Mouse (Mus musculus) ES-Bruce4 (cell line): Measurements from ENCODE around the gene Setd4. TPM values are rescaled to one million over a fixed set of nuclear protein-coding genes. Genes with fewer than 3 reads are reported as not detected.

Experiments
- H3K27ac ChIP-seq: 2 replicates; pipeline ENCODE4 v1.5.1; 2012; ENCODE audit warnings: low read length, inconsistent platforms; ENCODE audit not compliant: insufficient read depth
- H3K27me3 ChIP-seq: 2 replicates; pipeline ENCODE4 v1.6.1; 2012; ENCODE audit warnings: mild to moderate bottlenecking, low read length, inconsistent platforms; ENCODE audit not compliant: control insufficient read depth, poor library complexity, insufficient read depth, severe bottlenecking
- H3K36me3 ChIP-seq: 2 replicates; pipeline ENCODE4 v1.6.1; 2012; ENCODE audit warnings: inconsistent platforms, mild to moderate bottlenecking, low read length, moderate library complexity; ENCODE audit not compliant: control insufficient read depth, poor library complexity, insufficient read depth, severe bottlenecking
- H3K4me1 ChIP-seq: one replicate; pipeline ENCODE4 v1.8.1; 2011; ENCODE audit warnings: low read length; ENCODE audit not compliant: control insufficient read depth, insufficient read depth
- H3K4me3 ChIP-seq: 2 replicates; pipeline ENCODE4 v1.5.1; 2011; ENCODE audit warnings: low read depth, mild to moderate bottlenecking, low read length
- H3K9ac ChIP-seq: 2 replicates; pipeline ENCODE4 v1.6.1; 2012; ENCODE audit warnings: low read depth, mild to moderate bottlenecking, inconsistent platforms; ENCODE audit not compliant: poor library complexity, severe bottlenecking
- H3K9me3 ChIP-seq: replicated peaks from 2 replicates; pipeline ENCODE4 v1.6.1; 2012; ENCODE audit warnings: mild to moderate bottlenecking, low read length, inconsistent platforms; ENCODE audit not compliant: control insufficient read depth, poor library complexity, insufficient read depth, severe bottlenecking
- CTCF ChIP-seq: IDR thresholded peaks from one replicate; pipeline ENCODE4 v1.8.1; 2011; ENCODE audit warnings: low read depth, low read length
- EP300 ChIP-seq: IDR thresholded peaks from 2 replicates; pipeline ENCODE4 v1.6.1; 2011; ENCODE audit warnings: low read depth, low read length; ENCODE audit not compliant: insufficient read depth
- POLR2A ChIP-seq: IDR thresholded peaks from one replicate; pipeline ENCODE4 v1.8.1; 2011; ENCODE audit warnings: low read length; ENCODE audit not compliant: insufficient read depth
- polyA plus RNA-seq: library from polyadenylated mRNA; stranded (reverse); fragments of >200 nt; gene quantifications from 2 replicates; pipeline ENCODE4 v1.2.4, GENCODE M21; 2011; ENCODE audit warnings: low read depth; ENCODE audit not compliant: missing spikeins, insufficient read depth, insufficient read length

The Setd4 gene
- polyA plus RNA-seq, 1 experiment = 18.8 TPM

- Histone ChIP-seq H3K4me3 (no peak overlapping the region), H3K27me3 (no peaks in the 10 kb centered on the region)
These were observed 25.4 kb downstream of the Setd4 start for GRCm38 (mm10) chr16:93578346-93579005.

GRCm38 (mm10) chr16:93576412-93577082 lies 27.3 kb downstream of the Setd4 start:
- H3K27ac ChIP-seq = no peak overlapping the region
- TF ChIP-seq EP300 = no peak
- peak; percentile 83 for TF ChIP-seq CTCF
- H3K4me3 ChIP-seq = no peak overlapping the region
- no peaks in the 10 kb centered on the region for H3K9me3 ChIP-seq
- H3K36me3 ChIP-seq = no peaks in the 10 kb centered on the region
- H3K27me3 ChIP-seq = no peaks in the 10 kb centered on the region
- H3K9ac ChIP-seq = no peak overlapping the region
- peaks cover 3% of the 10 kb centered on the region for H3K4me1 ChIP-seq

More at GRCm38 (mm10) chr16:93578346-93579005, 25.4 kb downstream of the Setd4 start:
- Histone ChIP-seq H3K9me3 (no peaks in the 10 kb centered on the region), H3K27ac (no peak overlapping the region), H3K4me1 (peaks cover 3% of the 10 kb centered on the region), H3K36me3 (no peaks in the 10 kb centered on the region), H3K9ac (no peak overlapping the region)
- TF ChIP-seq POLR2A (no peak), CTCF (no peak), EP300 (no peak)

- H3K4me1 ChIP-seq = peaks cover 3% of the 10 kb centered on the region
- no peak overlapping the region for H3K27ac ChIP-seq
- H3K36me3 ChIP-seq = no peaks in the 10 kb centered on the region
- no peaks in the 10 kb centered on the region for H3K27me3 ChIP-seq
- no peak overlapping the region for H3K9ac ChIP-seq
- no peak overlapping the region for H3K4me3 ChIP-seq
- H3K9me3 ChIP-seq = no peaks in the 10 kb centered on the region
- no peak for TF ChIP-seq EP300
- TF ChIP-seq POLR2A = no peak
- no peak for TF ChIP-seq CTCF
These were observed 28.3 kb downstream of the Setd4 start for GRCm38 (mm10) chr16:93575574-93575973.

DNA sequence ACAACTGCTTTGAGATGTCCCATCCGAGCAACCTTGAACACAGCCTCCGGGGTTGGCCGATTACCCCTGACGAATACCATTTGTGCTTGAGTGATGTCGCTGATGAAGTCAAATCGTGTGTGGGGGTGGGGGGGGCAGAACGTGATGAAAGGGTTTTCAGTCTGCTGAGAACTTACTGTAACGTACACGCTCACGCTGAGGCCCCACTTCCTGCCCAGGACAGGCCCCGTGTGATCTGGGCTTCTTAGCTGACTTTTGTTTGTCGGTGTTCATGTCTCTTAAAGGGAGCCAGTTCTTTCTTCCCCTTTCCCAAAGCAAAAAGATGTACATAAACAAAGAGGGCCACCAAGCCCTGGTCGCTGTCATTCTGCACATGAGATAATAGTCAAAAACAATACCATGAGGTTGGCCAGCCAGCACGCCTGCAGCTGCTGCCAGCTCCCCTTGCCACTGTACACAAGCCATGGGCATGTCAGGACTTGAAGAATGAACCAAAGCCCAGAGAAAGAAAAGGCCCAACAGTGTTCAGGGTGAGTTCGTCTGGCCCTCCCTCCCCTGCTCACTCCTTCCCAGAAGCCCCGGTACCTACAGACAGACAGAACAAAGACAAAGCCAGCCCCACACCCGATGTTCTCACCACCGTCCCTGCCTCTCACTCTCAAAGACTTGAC lies 29.2 kb downstream of the Setd4 start:
- Histone ChIP-seq H3K27ac (peak overlapping the region; percentile 15; the same call in 1 of the 2 replicates), H3K9me3 (no peaks in the 10 kb centered on the region), H3K27me3 (no peaks in the 10 kb centered on the region), H3K36me3 (no peaks in the 10 kb centered on the region), H3K9ac (no peak overlapping the region), H3K4me1 (peaks cover 3% of the 10 kb centered on the region), H3K4me3 (no peak overlapping the region)
- TF ChIP-seq EP300 (no peak), POLR2A (no peak)

DNA sequence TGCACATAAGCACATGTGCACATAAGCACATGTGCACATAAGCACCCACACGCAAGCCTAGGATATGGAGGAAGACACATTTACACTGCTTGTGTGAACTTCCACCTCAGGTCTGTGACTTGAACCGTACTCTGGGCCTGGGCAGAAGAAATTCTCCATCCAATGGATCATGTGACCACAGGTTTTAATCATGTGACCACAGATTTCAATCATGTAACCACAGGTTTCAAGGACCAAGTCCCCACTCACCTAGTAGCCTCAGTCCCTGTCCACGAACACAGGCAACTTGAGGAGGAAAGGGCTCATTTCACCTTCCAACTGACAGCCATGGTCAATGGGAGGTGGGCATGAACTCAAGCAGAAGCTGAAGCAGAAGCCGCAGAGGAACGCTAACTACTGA lies 30.4 kb downstream of the Setd4 start:
- Histone ChIP-seq H3K36me3 (no peaks in the 10 kb centered on the region), H3K27me3 (no peaks in the 10 kb centered on the region), H3K9ac (no peak overlapping the region), H3K4me3 (no peak overlapping the region), H3K27ac (no peak overlapping the region), H3K9me3 (no peaks in the 10 kb centered on the region), H3K4me1 (peaks cover 3% of the 10 kb centered on the region)
- TF ChIP-seq EP300 = no peak
- TF ChIP-seq POLR2A = no peak
- no peak for TF ChIP-seq CTCF

DNA sequence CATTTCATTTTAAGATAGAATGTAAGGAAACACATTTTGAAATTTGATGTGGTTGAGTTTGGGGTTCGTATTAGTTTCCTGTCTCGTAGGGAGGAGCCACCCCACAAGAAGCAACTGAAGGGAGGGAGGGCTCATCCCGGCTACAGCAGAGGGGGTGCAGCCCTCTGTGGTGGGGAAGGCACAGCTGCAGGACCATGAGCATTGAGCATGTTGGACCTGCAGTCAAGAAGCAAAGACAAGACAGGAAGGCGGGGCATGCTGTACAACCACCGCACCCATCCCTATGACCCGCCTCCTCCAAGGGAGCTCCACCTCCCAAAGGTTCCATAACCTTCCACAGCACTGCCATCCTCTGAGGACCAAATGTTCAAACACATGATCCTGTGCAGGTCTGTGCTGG lies 31.5 kb downstream of the Setd4 start:
- no peaks in the 10 kb centered on the region for H3K27me3 ChIP-seq
- H3K9me3 ChIP-seq = no peaks in the 10 kb centered on the region
- no peak overlapping the region for H3K27ac ChIP-seq
- H3K9ac ChIP-seq = no peak overlapping the region
- H3K4me3 ChIP-seq = no peak overlapping the region
- no peak for TF ChIP-seq POLR2A
- TF ChIP-seq EP300 = no peak
- no peak for TF ChIP-seq CTCF
- no peaks in the 10 kb centered on the region for H3K36me3 ChIP-seq
- peaks cover 3% of the 10 kb centered on the region for H3K4me1 ChIP-seq
